Mouse (Mus musculus) common myeloid progenitor, adult 5-6 weeks (primary cell): ENCODE data around the gene Mbd5. TPM values are rescaled to one million over a fixed set of nuclear protein-coding genes. Genes with fewer than 3 reads are reported as not detected.

ENCODE experiments used
- ATAC-seq: replicated peaks from 2 replicates; pipeline ENCODE4 v1.8.0; 2016; ENCODE audit warnings: low read depth, mild to moderate bottlenecking, moderate TSS enrichment, inconsistent platforms; ENCODE audit not compliant: poor library complexity, severe bottlenecking
- total RNA-seq: library from RNA; stranded (forward); fragments of 200-1000, 187-1606 nt; gene quantifications from 2 replicates; pipeline ENCODE4 v1.2.3, GENCODE M21; 2017

Gene Mbd5
- total RNA-seq, 1 experiment from 2014 or later = 28.1 TPM

- ATAC-seq = peak; percentile 22; the same call in 1 of the 2 replicates
Observed at GRCm38 (mm10) chr2:49333594-49333993, 384.3 kb downstream of the Mbd5 start.

DNA sequence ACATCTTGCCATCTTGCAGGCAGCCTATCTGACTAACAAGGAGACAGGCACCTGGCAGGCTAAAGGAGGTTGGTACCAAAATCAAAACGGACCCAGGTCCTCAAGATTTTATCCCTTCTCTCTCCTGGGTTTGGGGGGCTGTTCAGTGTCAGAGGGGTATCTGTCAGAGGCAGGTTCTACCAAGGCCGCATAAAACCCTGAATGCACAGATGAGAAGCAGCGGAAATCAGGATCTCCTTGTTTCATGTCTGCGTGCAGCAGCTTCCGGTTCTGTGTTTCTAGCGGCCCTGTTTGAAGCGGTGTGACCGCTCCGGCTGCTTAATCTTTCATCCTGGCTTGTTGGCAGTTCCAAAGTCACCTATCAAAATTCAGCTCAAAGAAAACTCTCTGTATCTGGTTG, 386.0 kb downstream of the Mbd5 start:
- no peak for ATAC-seq

- no peak for ATAC-seq
Observed at GRCm38 (mm10) chr2:49344287-49344686, 395.0 kb downstream of the Mbd5 start.

- ATAC-seq = no peak
Observed at GRCm38 (mm10) chr2:49345786-49346185, 396.5 kb downstream of the Mbd5 start.

GRCm38 (mm10) chr2:49349813-49350212, 400.5 kb downstream of the Mbd5 start:
- ATAC-seq = peak; percentile 76

DNA sequence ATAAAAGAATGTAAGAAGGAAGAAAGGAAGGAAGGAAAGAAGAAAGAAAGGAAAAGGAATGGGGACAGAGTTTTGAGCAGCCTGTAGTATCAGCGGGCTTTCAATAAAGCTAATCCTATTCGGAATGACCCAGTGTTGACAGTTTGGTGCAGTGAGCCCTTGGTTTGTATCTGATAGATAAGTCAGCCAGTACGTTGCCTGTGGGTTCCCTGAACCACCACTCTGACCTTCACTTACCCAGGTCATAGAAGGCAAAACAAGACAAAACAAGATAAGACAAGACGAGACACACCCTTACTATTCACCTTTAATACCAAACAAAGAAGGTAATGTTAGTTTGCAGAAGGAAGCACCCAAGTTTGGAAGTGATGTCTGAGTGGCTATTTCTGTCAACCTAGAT, 401.5 kb downstream of the Mbd5 start:
- ATAC-seq = no peak

- no peak for ATAC-seq
Observed at GRCm38 (mm10) chr2:49354066-49354465, 404.8 kb downstream of the Mbd5 start.

DNA sequence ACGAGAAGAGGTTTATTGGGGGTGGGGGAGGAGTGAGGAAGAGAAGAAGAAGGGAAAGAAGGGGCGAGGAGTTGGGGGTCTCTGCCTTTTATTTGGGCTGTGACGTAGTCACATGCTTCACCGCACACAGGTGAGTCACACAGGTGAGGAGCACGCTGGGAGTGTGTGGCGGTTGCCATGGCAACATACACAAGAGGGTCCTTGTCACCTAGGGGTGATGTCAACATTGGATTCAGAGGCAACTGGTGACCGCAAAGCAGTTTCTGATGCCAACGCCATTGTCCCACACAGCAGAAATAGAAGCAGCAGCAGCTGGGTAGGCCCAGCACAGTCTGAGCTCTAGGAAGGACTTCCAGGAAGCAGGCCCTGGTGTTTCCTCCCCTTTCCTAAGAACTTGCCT, 406.6 kb downstream of the Mbd5 start:
- ATAC-seq = no peak

GRCm38 (mm10) chr2:49358128-49358814, 409.0 kb downstream of the Mbd5 start:
- no peak for ATAC-seq

- ATAC-seq = peak; percentile 81
Observed at GRCm38 (mm10) chr2:49358839-49359520, 409.7 kb downstream of the Mbd5 start.

- peak; percentile 67 for ATAC-seq
Observed at GRCm38 (mm10) chr2:49359706-49360105, 410.4 kb downstream of the Mbd5 start.

GRCm38 (mm10) chr2:49364546-49364945, 415.2 kb downstream of the Mbd5 start:
- ATAC-seq = no peak

GRCm38 (mm10) chr2:49366878-49367545, 417.7 kb downstream of the Mbd5 start:
- no peak for ATAC-seq

GRCm38 (mm10) chr2:49367546-49367917, 418.2 kb downstream of the Mbd5 start:
- no peak for ATAC-seq

DNA sequence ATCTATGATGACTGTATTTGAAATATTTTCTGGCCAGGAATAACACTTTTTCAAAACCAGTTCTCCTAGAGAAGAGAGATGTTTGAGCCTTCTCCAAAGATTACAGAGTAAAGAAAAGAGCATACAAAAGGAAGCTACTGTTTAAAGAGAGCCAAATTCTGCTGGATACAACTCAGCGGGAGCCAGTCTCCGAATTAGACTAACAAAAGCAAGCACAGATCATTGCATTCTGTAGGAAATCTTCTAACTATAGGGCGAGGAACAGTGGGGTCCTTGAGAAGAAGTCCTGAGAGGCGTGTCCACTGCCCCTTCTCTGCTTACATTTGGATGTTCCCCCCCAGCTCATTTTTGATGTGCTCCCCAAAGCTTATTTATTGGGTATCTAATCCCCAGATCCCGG, 422.3 kb downstream of the Mbd5 start:
- ATAC-seq = no peak

- ATAC-seq = no peak
Observed at GRCm38 (mm10) chr2:49372586-49372985, 423.3 kb downstream of the Mbd5 start.

Other genes starting within 250 kb of the Mbd5 start
- gene Acvr2a, start 135.4 kb upstream of the Mbd5 start, total RNA-seq = 2.5 and 4.8 TPM in 2 replicates
- gene Orc4, start 769 bp downstream of the Mbd5 start, total RNA-seq = 203 and 226 TPM in 2 replicates